Mouse (Mus musculus): ENCODE data around the gene Lim2. TPM values are rescaled to one million over a fixed set of nuclear protein-coding genes. Genes with fewer than 3 reads are reported as not detected.

Gene Lim2
- polyA plus RNA-seq (2017; shearing (Covaris generic)) = not detected

DNA sequence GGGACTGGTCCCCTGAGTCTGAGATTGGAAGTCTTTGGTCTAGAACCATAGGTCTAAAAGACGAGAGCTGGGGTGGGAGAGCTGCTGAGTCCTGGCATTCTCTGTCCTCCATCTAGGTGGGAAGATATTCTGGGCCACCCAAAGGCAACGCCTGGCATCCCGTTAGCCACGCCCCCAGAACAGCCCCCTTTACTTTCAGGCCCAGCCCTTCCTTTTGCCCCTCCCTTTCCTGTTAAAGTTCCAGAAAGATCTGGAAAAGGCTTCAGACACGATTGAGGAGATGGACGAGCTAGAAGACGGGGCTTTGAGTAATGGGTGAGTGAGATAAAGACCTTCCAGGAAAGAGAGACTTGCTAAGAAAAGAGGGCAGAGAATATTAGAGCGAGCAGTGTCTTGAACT, at the start of gene Lim2:
TSS of gene Lim2 (plus strand) at position 265 of the 400 bp plus-strand sequence.

DNA sequence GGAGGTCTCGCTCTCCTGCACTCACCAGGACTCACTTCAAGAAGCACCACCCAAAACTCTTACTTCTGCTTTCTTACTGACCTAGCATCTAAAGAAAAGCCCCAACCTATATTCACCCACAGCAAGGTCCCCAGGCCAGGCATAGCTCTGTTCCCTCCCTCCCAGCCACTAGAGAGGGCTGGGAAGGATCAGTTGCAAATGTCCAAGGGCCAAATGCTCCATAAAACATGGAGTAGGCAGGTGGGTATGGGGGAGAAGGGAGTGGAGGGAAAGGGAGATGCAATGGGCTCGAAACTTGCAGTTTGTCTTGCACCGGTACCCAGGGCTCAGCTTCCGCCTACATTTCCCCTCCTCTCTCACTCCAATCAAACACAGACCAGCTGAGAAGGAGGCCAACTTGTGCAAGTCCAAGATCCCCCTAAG, 19.3 kb upstream of the Lim2 start, which contains the start of gene Siglecg:
TSS of gene Siglecg (plus strand) at position 74 of the 423 bp plus-strand sequence.

DNA sequence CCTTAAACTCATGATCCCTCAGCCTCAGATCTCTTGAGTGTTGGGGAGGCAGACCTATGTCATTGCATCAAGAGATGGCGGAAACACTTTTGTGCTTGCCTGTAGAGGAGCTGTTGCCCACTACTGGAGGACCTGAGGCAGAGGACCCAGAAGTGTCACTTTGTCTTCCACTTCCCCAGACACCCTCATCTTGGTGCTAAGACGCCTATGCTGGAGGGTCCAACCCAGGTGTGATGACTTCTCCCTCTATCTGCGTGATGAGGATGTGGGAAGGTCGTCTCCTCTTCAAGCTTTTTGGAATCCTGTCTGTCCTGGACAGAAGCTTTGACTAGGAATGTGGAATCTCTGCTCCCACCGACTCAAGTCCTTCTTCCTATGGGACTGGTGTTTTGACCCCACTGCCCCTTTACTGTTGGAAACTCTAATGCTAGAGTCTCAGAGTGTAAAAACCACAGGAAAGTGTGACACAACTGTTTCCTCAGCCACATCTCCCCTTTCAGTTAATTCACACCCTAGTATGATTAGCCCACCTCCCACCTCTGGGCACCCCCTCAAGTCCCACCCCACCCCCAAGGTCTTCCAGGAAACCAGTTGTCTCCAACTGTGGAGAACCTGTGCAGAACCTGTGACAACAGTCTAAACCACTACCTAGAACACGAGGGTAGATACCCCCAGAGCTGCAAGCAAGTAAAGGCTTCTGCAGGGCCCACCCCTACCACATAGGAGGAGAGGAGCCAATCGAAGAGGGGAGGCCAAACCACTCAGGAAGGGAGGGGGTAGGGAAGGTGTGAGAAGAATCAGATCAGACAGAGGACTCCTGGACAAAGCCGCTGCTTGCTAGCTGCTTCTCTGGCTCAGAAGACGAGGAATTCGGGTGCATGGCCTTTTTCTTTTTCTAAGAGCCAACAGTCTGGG, 9.1 kb downstream of the Lim2 start, which contains the start of gene Nkg7:
TSS of gene Nkg7 (plus strand) at position 733 of the 915 bp plus-strand sequence.

DNA sequence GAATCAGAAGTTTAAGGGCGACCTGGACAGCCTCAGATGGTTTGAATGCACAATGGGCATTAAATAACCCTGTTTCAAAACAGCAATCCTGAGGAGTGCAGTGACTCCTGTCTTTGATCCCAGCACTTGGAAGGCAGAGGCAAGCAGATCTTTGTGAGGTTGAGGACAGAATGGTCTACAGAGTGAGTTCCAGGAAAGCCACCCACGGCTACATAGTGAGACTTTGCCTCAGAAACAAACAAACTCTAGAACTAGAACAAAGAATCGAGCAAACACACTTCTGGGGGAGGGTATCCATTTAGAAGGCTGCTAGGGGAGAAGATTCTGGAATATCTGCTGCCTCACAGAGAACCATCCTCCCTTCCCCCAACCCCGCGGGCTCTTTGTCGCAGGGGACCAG, 13.0 kb downstream of the Lim2 start, which contains the start of gene Cldnd2:
TSS of gene Cldnd2 (plus strand) at position 301 of the 400 bp plus-strand sequence.

DNA sequence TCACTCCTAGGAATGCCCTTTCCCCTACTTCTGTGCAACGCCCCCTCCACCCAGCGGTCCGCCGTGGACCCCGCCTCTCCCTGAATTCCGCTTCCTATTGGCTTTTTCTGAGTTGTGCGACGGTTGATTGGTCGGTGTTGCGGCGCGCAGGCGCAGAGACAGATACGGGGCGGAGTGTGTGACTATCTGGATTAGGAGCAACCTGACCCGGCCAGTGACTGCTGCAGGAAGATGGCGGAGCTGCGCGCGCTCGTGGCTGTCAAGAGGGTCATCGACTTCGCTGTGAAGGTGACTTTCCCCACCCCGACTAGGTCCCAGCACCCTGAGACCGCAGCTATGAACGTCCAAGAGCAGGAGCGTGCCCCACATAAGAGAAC, 16.4 kb downstream of the Lim2 start, which contains the start of the genes Etfb and Gm45233:
TSS of gene Etfb (plus strand) at position 167 of the 377 bp plus-strand sequence.
TSS of gene Gm45233 (plus strand) at position 212 of the 377 bp plus-strand sequence.

DNA sequence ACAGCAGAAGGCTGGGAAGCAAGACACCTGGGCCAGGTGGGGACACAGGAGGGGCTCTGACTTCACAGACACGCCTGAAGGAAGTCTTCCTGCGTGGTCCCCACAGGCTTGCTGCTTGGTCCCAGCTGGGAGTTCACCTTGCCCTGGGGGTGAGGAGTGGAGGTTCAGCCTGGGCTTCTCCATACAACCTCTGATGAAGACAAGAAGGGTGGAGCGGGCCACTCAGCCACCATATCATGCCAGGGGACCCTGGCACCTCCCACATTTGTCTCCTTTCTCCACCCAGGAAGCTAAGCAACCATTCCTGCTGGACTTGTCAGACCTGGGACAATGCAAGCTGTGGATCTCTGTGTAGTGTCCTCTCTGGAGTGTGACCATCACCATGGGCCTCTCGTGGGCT, 35.4 kb downstream of the Lim2 start, which contains the start of gene Vsig10l:
TSS of gene Vsig10l (plus strand) at position 301 of the 400 bp plus-strand sequence.

Other genes with a start within 250 kb of the Lim2 start
- 10 to 100 TPM; 15.0 to 21.1 TPM for gene Zfp715, start 114.4 kb upstream of the Lim2 start, polyA plus RNA-seq (2017; shearing (Covaris generic))
- under 1 TPM; 0.24 to 1.00 TPM for gene Siglecf, start 76.3 kb upstream of the Lim2 start, polyA plus RNA-seq (2017; shearing (Covaris generic))
- gene Siglecg, start 19.5 kb upstream of the Lim2 start, polyA plus RNA-seq (2017; shearing (Covaris generic)) = 1 to 10 TPM in 1 of 2 experiments, under 1 TPM in 1; 0.66 to 1.6 TPM
- 100 to 1,000 TPM; 231 to 393 TPM for gene Nkg7, start 9.4 kb downstream of the Lim2 start, polyA plus RNA-seq (2017; shearing (Covaris generic))
- gene Cldnd2, start 13.1 kb downstream of the Lim2 start, polyA plus RNA-seq (2017; shearing (Covaris generic)) = under 1 TPM in 1 of 2 experiments, not detected in 1; 0.45 TPM
- gene Etfb, start 16.4 kb downstream of the Lim2 start, polyA plus RNA-seq (2017; shearing (Covaris generic)) = 100 to 1,000 TPM; 142 to 168 TPM
- not detected for gene Gm45233, start 16.5 kb downstream of the Lim2 start, polyA plus RNA-seq (2017; shearing (Covaris generic))
- gene Vsig10l, start 35.5 kb downstream of the Lim2 start, polyA plus RNA-seq (2017; shearing (Covaris generic)) = 1 to 10 TPM; 4.1 to 5.4 TPM
- gene Iglon5, start 62.4 kb downstream of the Lim2 start, polyA plus RNA-seq (2017; shearing (Covaris generic)) = not detected
- under 1 TPM; 0.04 to 0.07 TPM for gene 4931406B18Rik, start 78.3 kb downstream of the Lim2 start, polyA plus RNA-seq (2017; shearing (Covaris generic))
- not detected for gene Cd33, start 116.8 kb downstream of the Lim2 start, polyA plus RNA-seq (2017; shearing (Covaris generic))
- gene Zfp658, start 134.6 kb downstream of the Lim2 start, polyA plus RNA-seq (2017; shearing (Covaris generic)) = 1 to 10 TPM; 3.5 to 4.6 TPM
- 10 to 100 TPM in 1 of 2 experiments, 1 to 10 TPM in 1; 8.5 to 10.1 TPM for gene Zfp719, start 151.9 kb downstream of the Lim2 start, polyA plus RNA-seq (2017; shearing (Covaris generic))
- under 1 TPM in 1 of 2 experiments, not detected in 1; 0.07 TPM for gene Zfp819, start 179.5 kb downstream of the Lim2 start, polyA plus RNA-seq (2017; shearing (Covaris generic))
- not detected for gene Ceacam18, start 207.0 kb downstream of the Lim2 start, polyA plus RNA-seq (2017; shearing (Covaris generic))
- gene Siglece, start 232.5 kb downstream of the Lim2 start, polyA plus RNA-seq (2017; shearing (Covaris generic)) = under 1 TPM; 0.51 to 0.80 TPM
- gene Ctu1, start 244.3 kb downstream of the Lim2 start, polyA plus RNA-seq (2017; shearing (Covaris generic)) = 10 to 100 TPM in 1 of 2 experiments, 1 to 10 TPM in 1; 8.3 to 13.4 TPM

Data from activated CD4-positive, CD25-positive, alpha-beta regulatory T cell (primary cell).